Mouse (Mus musculus): ENCODE results near the gene 2200002D01Rik.
"Not testable (repeated sequence)": the region's sequence is repeated elsewhere in the genome, so short reads cannot be mapped to it uniquely, and the experiment has no call there.

Gene 2200002D01Rik

GRCm38 (mm10) chr7:29238019-29238967 lies 10.0 kb downstream of the 2200002D01Rik start, which contains the start of gene Yif1b:
TSS of gene Yif1b (plus strand) at chr7:29238329.
- peak; percentile 100 for DNase-seq (ENCODE audit: low read depth, low spot score)

- not testable (repeated sequence) for DNase-seq (ENCODE audit: low read depth, low spot score)
Observed at GRCm38 (mm10) chr7:29237596-29237995, 10.7 kb downstream of the 2200002D01Rik start.

- DNase-seq (ENCODE audit: low read depth, low spot score): no peak
Observed at GRCm38 (mm10) chr7:29236593-29236992, 11.7 kb downstream of the 2200002D01Rik start.

- peak; percentile 59 for DNase-seq (ENCODE audit: low read depth, low spot score)
Observed at GRCm38 (mm10) chr7:29234661-29235060, 13.6 kb downstream of the 2200002D01Rik start.

GRCm38 (mm10) chr7:29233745-29234144 lies 14.5 kb downstream of the 2200002D01Rik start:
- no peak for DNase-seq (ENCODE audit: low read depth, low spot score)

- peak; percentile 27 for DNase-seq (ENCODE audit: low read depth, low spot score)
Observed at GRCm38 (mm10) chr7:29232247-29233013, 15.8 kb downstream of the 2200002D01Rik start, which contains the start of gene Kcnk6. TSS of gene Kcnk6 (minus strand) at chr7:29232515.

- no peak for DNase-seq (ENCODE audit: low read depth, low spot score)
Observed at GRCm38 (mm10) chr7:29231517-29231916, 16.7 kb downstream of the 2200002D01Rik start.

GRCm38 (mm10) chr7:29230560-29230959 lies 17.7 kb downstream of the 2200002D01Rik start:
- DNase-seq (ENCODE audit: low read depth, low spot score): no peak

- no peak for DNase-seq (ENCODE audit: low read depth, low spot score)
Observed at GRCm38 (mm10) chr7:29228202-29228601, 20.1 kb downstream of the 2200002D01Rik start.

- no peak for DNase-seq (ENCODE audit: low read depth, low spot score)
Observed at GRCm38 (mm10) chr7:29225520-29225919, 22.7 kb downstream of the 2200002D01Rik start.

GRCm38 (mm10) chr7:29224756-29225394 lies 23.4 kb downstream of the 2200002D01Rik start:
- DNase-seq (ENCODE audit: low read depth, low spot score): peak; percentile 49

GRCm38 (mm10) chr7:29214846-29215245 lies 33.4 kb downstream of the 2200002D01Rik start:
- peak; percentile 92 for DNase-seq (ENCODE audit: low read depth, low spot score)

GRCm38 (mm10) chr7:29214236-29214635 lies 34.0 kb downstream of the 2200002D01Rik start:
- DNase-seq (ENCODE audit: low read depth, low spot score): no peak

- DNase-seq (ENCODE audit: low read depth, low spot score): peak; percentile 98
Observed at GRCm38 (mm10) chr7:29213675-29214082, 34.6 kb downstream of the 2200002D01Rik start, which contains the start of gene Catsperg1. TSS of gene Catsperg1 (minus strand) at chr7:29214035.

GRCm38 (mm10) chr7:29212775-29213560 lies 35.3 kb downstream of the 2200002D01Rik start:
- not testable (repeated sequence) for DNase-seq (ENCODE audit: low read depth, low spot score)

- peak; percentile 89 for DNase-seq (ENCODE audit: low read depth, low spot score)
Observed at GRCm38 (mm10) chr7:29212199-29212765, 36.0 kb downstream of the 2200002D01Rik start.

- peak; percentile 91 for DNase-seq (ENCODE audit: low read depth, low spot score)
Observed at GRCm38 (mm10) chr7:29211415-29212198, 36.7 kb downstream of the 2200002D01Rik start.

- DNase-seq (ENCODE audit: low read depth, low spot score): peak; percentile 55
Observed at GRCm38 (mm10) chr7:29211013-29211412, 37.3 kb downstream of the 2200002D01Rik start.

GRCm38 (mm10) chr7:29202577-29202976 lies 45.7 kb downstream of the 2200002D01Rik start:
- no peak for DNase-seq (ENCODE audit: low read depth, low spot score)

All from ES-CJ7 (cell line).